Mouse (Mus musculus) limb, embryonic 11.5 days (tissue): ENCODE measurements around the gene Aatk. TPM values are rescaled to one million over a fixed set of nuclear protein-coding genes. Genes with fewer than 3 reads are reported as not detected.

Source experiments
- ATAC-seq: fragments of 200-750 bp; cut with Nextera tagmentation; 2 replicates; pipeline ENCODE4 v1.8.0; 2017; ENCODE audit warnings: low read depth; ENCODE audit not compliant: insufficient number of reproducible peaks, low FRiP score, low TSS enrichment
- DNase-seq: peaks from one replicate; pipeline ENCODE4 v3.0.0-alpha.2; 2015; ENCODE audit warnings: low spot score
- H3K27ac ChIP-seq: fragments of 300-500 bp; sonication (generic); replicated peaks from 2 replicates; pipeline ENCODE4 v1.5.1; 2014; ENCODE audit warnings: low read depth, mild to moderate bottlenecking, low read length
- H3K27me3 ChIP-seq: fragments of 300-500 bp; sonication (generic); 2 replicates; pipeline ENCODE4 v1.6.1; 2014; ENCODE audit warnings: mild to moderate bottlenecking, low read length, mixed read lengths; ENCODE audit not compliant: control insufficient read depth, insufficient read depth
- H3K36me3 ChIP-seq: fragments of 300-500 bp; sonication (generic); 2 replicates; pipeline ENCODE4 v1.6.1; 2014; ENCODE audit warnings: mild to moderate bottlenecking, low read length, moderate library complexity, mixed read lengths; ENCODE audit not compliant: control insufficient read depth, insufficient read depth
- H3K4me1 ChIP-seq: fragments of 300-500 bp; sonication (generic); 2 replicates; pipeline ENCODE4 v1.6.1; 2014; ENCODE audit warnings: low read length, mixed read lengths; ENCODE audit not compliant: control insufficient read depth, insufficient read depth
- H3K4me2 ChIP-seq: fragments of 300-500 bp; sonication (generic); 2 replicates; pipeline ENCODE4 v1.6.1; 2014; ENCODE audit warnings: low read depth, mild to moderate bottlenecking, moderate library complexity; ENCODE audit not compliant: severe bottlenecking
- H3K4me3 ChIP-seq: fragments of 300-500 bp; sonication (generic); 2 replicates; pipeline ENCODE4 v1.5.1; 2014; ENCODE audit warnings: low read depth, low read length
- H3K9ac ChIP-seq: fragments of 300-500 bp; sonication (generic); 2 replicates; pipeline ENCODE4 v1.6.1; 2014; ENCODE audit warnings: mild to moderate bottlenecking, low read length
- H3K9me3 ChIP-seq: fragments of 300-500 bp; sonication (generic); 2 replicates; pipeline ENCODE4 v1.6.1; 2016; ENCODE audit warnings: low read length; ENCODE audit not compliant: control insufficient read depth
- WGBS: fragments of 180-500 bp; shearing (Covaris S2); extraction: QIAGEN DNeasy Blood & Tissue Kit; methylation state at CpG from one replicate; pipeline ENCODE4 v1.1.7; 2014; 5-methylcytosine and 5-hydroxymethylcytosine counted together
- polyA plus RNA-seq: library from polyadenylated mRNA; unstranded; fragments of >200 nt; fragmentation: Nextera tagmentation; extraction: Ambion mirVana; gene quantifications from 2 replicates; pipeline ENCODE4 v1.2.1, GENCODE M21; 2014

Aatk gene
- polyA plus RNA-seq, 1 experiment from 2014 or later = 1.8 TPM

- no peak overlapping the region for H3K27ac ChIP-seq
- no peak for ATAC-seq
- 55% methylated on average over 4 of the region's 4 CpGs for WGBS
These were observed 7.4 kb downstream of the Aatk start for GRCm38 (mm10) chr11:120039581-120039980.

DNA sequence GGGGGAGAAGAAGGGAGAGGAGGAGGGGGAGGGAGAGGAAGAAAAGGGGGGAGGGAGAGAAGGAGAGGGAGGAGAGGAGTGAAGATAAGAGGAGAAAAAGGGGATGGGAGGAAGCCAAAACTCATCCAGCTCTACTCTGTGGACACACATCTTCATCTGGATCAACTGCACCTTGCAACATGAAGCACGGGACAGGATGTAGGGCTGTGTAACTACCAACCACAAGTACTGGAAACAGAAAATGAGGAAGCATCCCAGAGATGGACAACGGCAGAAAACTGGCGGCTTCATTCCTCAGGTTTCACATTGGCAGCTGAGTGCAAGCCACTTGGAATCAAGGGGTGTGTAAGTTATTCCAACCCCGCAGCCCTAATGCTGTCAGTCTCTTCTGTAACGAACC lies 12.2 kb downstream of the Aatk start:
- WGBS = 81% methylated on average over 5 of the region's 5 CpGs
- ATAC-seq = no peak
- no peaks in the 10 kb centered on the region for H3K4me1 ChIP-seq
- no peak overlapping the region for H3K9ac ChIP-seq
- H3K4me3 ChIP-seq = no peak overlapping the region
- no peaks in the 10 kb centered on the region for H3K27me3 ChIP-seq
- no peak overlapping the region for H3K27ac ChIP-seq
- no peaks in the 10 kb centered on the region for H3K36me3 ChIP-seq
- H3K9me3 ChIP-seq = no peaks in the 10 kb centered on the region
- DNase-seq = no peak
- H3K4me2 ChIP-seq = no peak overlapping the region

More at GRCm38 (mm10) chr11:120039581-120039980, 7.4 kb downstream of the Aatk start:
- DNase-seq = no peak
- H3K4me3 ChIP-seq = no peak overlapping the region
- H3K9me3 ChIP-seq = no peaks in the 10 kb centered on the region
- H3K9ac ChIP-seq = no peak overlapping the region
- no peaks in the 10 kb centered on the region for H3K27me3 ChIP-seq
- H3K4me1 ChIP-seq = no peaks in the 10 kb centered on the region
- no peaks in the 10 kb centered on the region for H3K36me3 ChIP-seq
- H3K4me2 ChIP-seq = no peak overlapping the region

GRCm38 (mm10) chr11:120034306-120034705 lies 12.7 kb downstream of the Aatk start:
- DNase-seq = no peak
- no peak overlapping the region for H3K27ac ChIP-seq
- no peaks in the 10 kb centered on the region for H3K9me3 ChIP-seq
- H3K27me3 ChIP-seq = no peaks in the 10 kb centered on the region
- H3K36me3 ChIP-seq = no peaks in the 10 kb centered on the region
- no peaks in the 10 kb centered on the region for H3K4me1 ChIP-seq
- H3K9ac ChIP-seq = no peak overlapping the region
- H3K4me2 ChIP-seq = no peak overlapping the region
- no peak for ATAC-seq
- 16% methylated on average over 3 of the region's 3 CpGs for WGBS
- H3K4me3 ChIP-seq = no peak overlapping the region

DNA sequence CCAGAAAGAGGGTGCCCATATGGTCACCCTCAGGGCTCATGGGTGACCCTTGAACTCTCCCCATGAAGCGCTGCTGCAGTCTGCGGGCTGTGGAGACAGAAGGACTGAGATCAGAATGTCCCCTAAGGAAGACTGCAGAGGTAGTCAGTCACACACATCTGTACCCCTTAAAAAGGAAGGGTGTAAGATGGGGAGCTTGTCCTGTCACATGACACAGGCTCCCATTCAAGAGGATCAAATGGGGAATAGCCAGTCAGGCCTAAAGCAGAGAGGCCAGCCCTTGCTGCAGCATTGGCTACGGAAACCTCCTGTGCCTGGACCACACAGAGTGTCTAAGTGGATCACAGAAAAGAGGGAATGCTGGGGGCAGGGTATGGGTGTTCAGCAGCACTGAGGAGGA lies 13.5 kb downstream of the Aatk start:
- Histone ChIP-seq H3K27me3 (no peaks in the 10 kb centered on the region), H3K36me3 (no peaks in the 10 kb centered on the region), H3K9me3 (no peaks in the 10 kb centered on the region), H3K4me3 (no peak overlapping the region), H3K27ac (no peak overlapping the region), H3K4me1 (no peaks in the 10 kb centered on the region), H3K9ac (no peak overlapping the region), H3K4me2 (no peak overlapping the region)
- WGBS = 63% methylated on average over 3 of the region's 3 CpGs
- no peak for ATAC-seq
- DNase-seq = no peak

GRCm38 (mm10) chr11:120032052-120032451 lies 14.9 kb downstream of the Aatk start:
- no peaks in the 10 kb centered on the region for H3K4me1 ChIP-seq
- no peaks in the 10 kb centered on the region for H3K9me3 ChIP-seq
- 63% methylated on average over 8 of the region's 8 CpGs for WGBS
- ATAC-seq (no peak), DNase-seq (no peak)
- H3K36me3 ChIP-seq = no peaks in the 10 kb centered on the region
- H3K9ac ChIP-seq = no peak overlapping the region
- no peak overlapping the region for H3K27ac ChIP-seq
- H3K4me2 ChIP-seq = no peak overlapping the region
- no peak overlapping the region for H3K4me3 ChIP-seq
- H3K27me3 ChIP-seq = no peaks in the 10 kb centered on the region

- Histone ChIP-seq H3K4me1 (no peaks in the 10 kb centered on the region), H3K9ac (no peak overlapping the region), H3K4me3 (no peak overlapping the region), H3K9me3 (no peaks in the 10 kb centered on the region), H3K27ac (no peak overlapping the region), H3K27me3 (no peaks in the 10 kb centered on the region), H3K36me3 (no peaks in the 10 kb centered on the region), H3K4me2 (no peak overlapping the region)
- DNase-seq = peak; percentile 76
- peak; percentile 48; the same call in 1 of the 2 replicates for ATAC-seq
- WGBS = 41% methylated on average over 10 of the region's 10 CpGs
These were observed 16.6 kb downstream of the Aatk start for GRCm38 (mm10) chr11:120030145-120030901.

GRCm38 (mm10) chr11:120029431-120030144 lies 17.4 kb downstream of the Aatk start:
- no peak overlapping the region for H3K4me2 ChIP-seq
- no peaks in the 10 kb centered on the region for H3K36me3 ChIP-seq
- no peak overlapping the region for H3K27ac ChIP-seq
- H3K4me1 ChIP-seq = no peaks in the 10 kb centered on the region
- H3K9ac ChIP-seq = no peak overlapping the region
- H3K9me3 ChIP-seq = no peaks in the 10 kb centered on the region
- DNase-seq (no peak), ATAC-seq (no peak)
- WGBS = 54% methylated on average over 9 of the region's 9 CpGs
- no peaks in the 10 kb centered on the region for H3K27me3 ChIP-seq
- no peak overlapping the region for H3K4me3 ChIP-seq

DNA sequence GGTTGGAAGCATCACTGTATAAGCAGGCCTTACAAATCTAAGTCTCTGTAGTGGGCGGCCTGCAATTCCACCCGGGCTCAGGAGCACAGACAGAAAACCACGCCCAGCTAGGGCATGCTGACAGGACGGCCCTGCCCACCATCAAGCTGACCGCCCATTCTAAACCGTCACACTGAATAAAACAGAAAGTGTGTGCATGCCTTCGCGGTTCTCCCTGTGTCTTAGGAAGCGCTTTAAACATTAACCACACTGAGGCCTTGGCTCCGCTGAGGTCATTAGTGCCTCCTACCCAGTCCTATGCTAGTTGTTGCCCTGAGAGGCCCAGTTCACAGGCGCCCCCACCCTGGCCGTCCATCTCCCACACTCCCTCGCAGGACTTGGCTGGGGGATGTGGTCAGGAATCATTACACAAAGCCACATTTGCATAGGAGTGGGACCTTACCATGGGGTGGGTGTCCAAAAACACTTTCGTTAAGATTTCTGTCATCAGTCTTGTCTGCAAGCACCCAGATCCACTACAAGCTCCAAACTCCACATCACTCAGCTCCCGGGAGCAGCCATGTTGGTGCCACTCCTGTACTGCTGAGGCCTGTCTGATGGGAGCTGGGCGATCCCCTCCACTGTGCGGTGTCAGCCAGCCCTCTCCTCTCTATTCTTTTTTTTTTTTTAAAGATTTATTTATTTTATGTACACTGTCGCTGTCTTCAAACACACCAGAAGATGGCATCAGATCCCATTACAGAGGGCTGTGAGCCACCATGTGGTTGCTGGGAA lies 18.5 kb downstream of the Aatk start:
- no peak for ATAC-seq
- H3K4me1 ChIP-seq = no peaks in the 10 kb centered on the region

More for the DNA sequence above, 18.5 kb downstream of the Aatk start:
- no peaks in the 10 kb centered on the region for H3K27me3 ChIP-seq
- H3K4me3 ChIP-seq = no peak overlapping the region
- no peak overlapping the region for H3K9ac ChIP-seq
- H3K36me3 ChIP-seq = no peaks in the 10 kb centered on the region
- 82% methylated on average over 18 of the region's 18 CpGs for WGBS
- DNase-seq = no peak
- H3K4me2 ChIP-seq = no peak overlapping the region
- H3K27ac ChIP-seq = no peak overlapping the region
- H3K9me3 ChIP-seq = no peaks in the 10 kb centered on the region
